Mouse (Mus musculus) forebrain, embryonic 10.5 days (tissue): Measurements from ENCODE around the gene Agbl2. TPM values are rescaled to one million over a fixed set of nuclear protein-coding genes. Genes with fewer than 3 reads are reported as not detected.
A peak's percentile ranks its signal among the peaks of the same experiment; 100 is the strongest.

Source experiments
- DNase-seq: peaks from one replicate; pipeline ENCODE4 v3.0.0-alpha.2; 2017; ENCODE audit warnings: low spot score; ENCODE audit errors: extremely low spot score
- H3K27ac ChIP-seq: fragments of 300-500 bp; sonication (generic); 2 replicates; pipeline ENCODE4 v1.5.1; 2016; ENCODE audit warnings: mild to moderate bottlenecking
- H3K27me3 ChIP-seq: fragments of 300-500 bp; sonication (generic); 2 replicates; pipeline ENCODE4 v1.6.1; 2016; ENCODE audit warnings: mild to moderate bottlenecking; ENCODE audit not compliant: poor library complexity, severe bottlenecking
- H3K36me3 ChIP-seq: fragments of 300-500 bp; sonication (generic); replicated peaks from 2 replicates; pipeline ENCODE4 v1.6.1; 2016; ENCODE audit warnings: mild to moderate bottlenecking, moderate library complexity
- H3K4me1 ChIP-seq: fragments of 300-500 bp; sonication (generic); 2 replicates; pipeline ENCODE4 v1.6.1; 2016
- H3K4me3 ChIP-seq: fragments of 300-500 bp; sonication (generic); 2 replicates; pipeline ENCODE4 v1.5.1; 2016; ENCODE audit warnings: mild to moderate bottlenecking, moderate library complexity
- H3K9me3 ChIP-seq: fragments of 300-500 bp; sonication (generic); 2 replicates; pipeline ENCODE4 v1.6.1; 2016; ENCODE audit warnings: mild to moderate bottlenecking, moderate library complexity
- WGBS: fragments of 180-500 bp; shearing (Covaris S2); methylation state at CpG from one replicate; pipeline ENCODE4 v1.1.7; 2016; 5-methylcytosine and 5-hydroxymethylcytosine counted together
- polyA plus RNA-seq: library from polyadenylated mRNA; unstranded; fragments of >200 nt; fragmentation: Nextera tagmentation; extraction: Ambion mirVana; gene quantifications from 2 replicates; pipeline ENCODE4 v1.2.1, GENCODE M21; 2016

Gene Agbl2
- polyA plus RNA-seq, 1 experiment from 2014 or later, result 0.58 TPM

- no peak overlapping the region for H3K4me3 ChIP-seq
- no peaks in the 10 kb centered on the region for H3K27me3 ChIP-seq
- H3K36me3 ChIP-seq, result peaks cover 95% of the 10 kb centered on the region
- 98% methylated on average over 3 of the region's 3 CpGs for WGBS
- no peak overlapping the region for H3K27ac ChIP-seq
- no peaks in the 10 kb centered on the region for H3K4me1 ChIP-seq
- DNase-seq, result no peak
- H3K9me3 ChIP-seq, result no peaks in the 10 kb centered on the region
These were observed 28.3 kb upstream of the Agbl2 start for GRCm38 (mm10) chr2:90754188-90754587.

- Histone ChIP-seq H3K4me1 (no peaks in the 10 kb centered on the region), H3K9me3 (no peaks in the 10 kb centered on the region), H3K27ac (no peak overlapping the region), H3K27me3 (no peaks in the 10 kb centered on the region), H3K4me3 (no peak overlapping the region), H3K36me3 (peaks cover 99% of the 10 kb centered on the region)
- DNase-seq, result no peak
- 91% methylated on average over 3 of the region's 3 CpGs for WGBS
These were observed 17.4 kb upstream of the Agbl2 start for GRCm38 (mm10) chr2:90765123-90765522.

- Histone ChIP-seq H3K27me3 (peaks cover 22% of the 10 kb centered on the region), H3K9me3 (no peaks in the 10 kb centered on the region), H3K4me3 (no peak overlapping the region), H3K36me3 (peaks cover 52% of the 10 kb centered on the region), H3K27ac (no peak overlapping the region), H3K4me1 (peaks cover 19% of the 10 kb centered on the region)
- DNase-seq, result no peak
- WGBS, result 40% methylated on average over 3 of the region's 3 CpGs
These were observed 1.2 kb upstream of the Agbl2 start for GRCm38 (mm10) chr2:90781323-90781722.

- Histone ChIP-seq H3K36me3 (peaks cover 46% of the 10 kb centered on the region), H3K27ac (no peak overlapping the region), H3K27me3 (peaks cover 22% of the 10 kb centered on the region), H3K4me1 (peaks cover 19% of the 10 kb centered on the region), H3K4me3 (peak overlapping the region; percentile 49; the same call in 1 of the 2 replicates), H3K9me3 (no peaks in the 10 kb centered on the region)
- 39% methylated on average over 2 of the region's 2 CpGs for WGBS
- DNase-seq, result no peak
These were observed 589 bp upstream of the Agbl2 start for GRCm38 (mm10) chr2:90781938-90782337.

GRCm38 (mm10) chr2:90782901-90783486, 467 bp downstream of the Agbl2 start:
- Histone ChIP-seq H3K27ac (peak overlapping the region; percentile 70), H3K4me1 (peaks cover 19% of the 10 kb centered on the region), H3K9me3 (no peaks in the 10 kb centered on the region), H3K4me3 (peak overlapping the region; percentile 49), H3K27me3 (peaks cover 22% of the 10 kb centered on the region), H3K36me3 (peaks cover 35% of the 10 kb centered on the region)
- peak; percentile 35 for DNase-seq
- WGBS, result 1% methylated on average over 29 of the region's 29 CpGs

GRCm38 (mm10) chr2:90788126-90788525, 5.6 kb downstream of the Agbl2 start:
- peaks cover 17% of the 10 kb centered on the region for H3K27me3 ChIP-seq
- DNase-seq, result no peak
- H3K4me3 ChIP-seq, result no peak overlapping the region
- H3K36me3 ChIP-seq, result no peaks in the 10 kb centered on the region
- H3K4me1 ChIP-seq, result peaks cover 6% of the 10 kb centered on the region
- H3K27ac ChIP-seq, result no peak overlapping the region
- WGBS, result 92% methylated on average over 2 of the region's 2 CpGs
- H3K9me3 ChIP-seq, result no peaks in the 10 kb centered on the region

GRCm38 (mm10) chr2:90808241-90809126, 26.0 kb downstream of the Agbl2 start:
- DNase-seq, result no peak
- WGBS, result 81% methylated on average over 6 of the region's 6 CpGs
- H3K27ac ChIP-seq, result no peak overlapping the region
- no peak overlapping the region for H3K4me3 ChIP-seq
- no peaks in the 10 kb centered on the region for H3K36me3 ChIP-seq
- H3K27me3 ChIP-seq, result no peaks in the 10 kb centered on the region
- no peaks in the 10 kb centered on the region for H3K9me3 ChIP-seq
- no peaks in the 10 kb centered on the region for H3K4me1 ChIP-seq

GRCm38 (mm10) chr2:90810751-90811150, 28.2 kb downstream of the Agbl2 start:
- no peaks in the 10 kb centered on the region for H3K9me3 ChIP-seq
- WGBS, result 87% methylated on average over 8 of the region's 8 CpGs
- no peaks in the 10 kb centered on the region for H3K36me3 ChIP-seq
- no peak overlapping the region for H3K27ac ChIP-seq
- H3K4me1 ChIP-seq, result no peaks in the 10 kb centered on the region
- H3K4me3 ChIP-seq, result no peak overlapping the region
- H3K27me3 ChIP-seq, result no peaks in the 10 kb centered on the region
- no peak for DNase-seq

- Histone ChIP-seq H3K27me3 (no peaks in the 10 kb centered on the region), H3K4me1 (no peaks in the 10 kb centered on the region), H3K4me3 (no peak overlapping the region), H3K9me3 (no peaks in the 10 kb centered on the region), H3K27ac (no peak overlapping the region), H3K36me3 (no peaks in the 10 kb centered on the region)
- no peak for DNase-seq
- WGBS, result 86% methylated on average over 2 of the region's 2 CpGs
These were observed 32.7 kb downstream of the Agbl2 start for GRCm38 (mm10) chr2:90815266-90815665.

- 90% methylated on average over 4 of the region's 4 CpGs for WGBS
- Histone ChIP-seq H3K36me3 (no peaks in the 10 kb centered on the region), H3K27ac (no peak overlapping the region), H3K9me3 (no peaks in the 10 kb centered on the region), H3K4me3 (no peak overlapping the region), H3K27me3 (no peaks in the 10 kb centered on the region), H3K4me1 (no peaks in the 10 kb centered on the region)
- DNase-seq, result no peak
These were observed 33.6 kb downstream of the Agbl2 start for GRCm38 (mm10) chr2:90816144-90816543.

- H3K9me3 ChIP-seq, result no peaks in the 10 kb centered on the region
- H3K4me3 ChIP-seq, result no peak overlapping the region
- H3K36me3 ChIP-seq, result no peaks in the 10 kb centered on the region
- no peaks in the 10 kb centered on the region for H3K4me1 ChIP-seq
- WGBS, result 95% methylated on average over 3 of the region's 3 CpGs
- H3K27ac ChIP-seq, result no peak overlapping the region
- no peaks in the 10 kb centered on the region for H3K27me3 ChIP-seq
- no peak for DNase-seq
These were observed 36.2 kb downstream of the Agbl2 start for GRCm38 (mm10) chr2:90818710-90819109.

GRCm38 (mm10) chr2:90820894-90821293, 38.4 kb downstream of the Agbl2 start:
- 85% methylated on average over 3 of the region's 3 CpGs for WGBS

GRCm38 (mm10) chr2:90822978-90823377, 40.5 kb downstream of the Agbl2 start:
- H3K27ac ChIP-seq, result no peak overlapping the region
- H3K36me3 ChIP-seq, result no peaks in the 10 kb centered on the region
- WGBS, result 89% methylated on average over 2 of the region's 2 CpGs
- no peak for DNase-seq
- H3K4me3 ChIP-seq, result no peak overlapping the region
- H3K9me3 ChIP-seq, result no peaks in the 10 kb centered on the region
- no peaks in the 10 kb centered on the region for H3K4me1 ChIP-seq
- H3K27me3 ChIP-seq, result no peaks in the 10 kb centered on the region

More at GRCm38 (mm10) chr2:90820894-90821293, 38.4 kb downstream of the Agbl2 start:
- Histone ChIP-seq H3K4me3 (no peak overlapping the region), H3K4me1 (no peaks in the 10 kb centered on the region), H3K27ac (no peak overlapping the region), H3K27me3 (no peaks in the 10 kb centered on the region), H3K9me3 (no peaks in the 10 kb centered on the region), H3K36me3 (no peaks in the 10 kb centered on the region)
- no peak for DNase-seq
